Mouse (Mus musculus) hindbrain, embryonic 16.5 days (tissue): ENCODE data around the gene Madd. TPM values are rescaled to one million over a fixed set of nuclear protein-coding genes. Genes with fewer than 3 reads are reported as not detected.
A peak's percentile ranks its signal among the peaks of the same experiment; 100 is the strongest.

Experiments
- ATAC-seq: fragments of 200-750 bp; cut with Nextera tagmentation; 2 replicates; pipeline ENCODE4 v1.8.0; 2017; ENCODE audit warnings: moderate TSS enrichment, moderate library complexity
- H3K27ac ChIP-seq: fragments of 300-500 bp; sonication (generic); 2 replicates; pipeline ENCODE4 v1.5.1; 2014; ENCODE audit warnings: low read depth, mild to moderate bottlenecking, control low read depth, low read length, moderate library complexity
- H3K27me3 ChIP-seq: fragments of 300-500 bp; sonication (generic); replicated peaks from 2 replicates; pipeline ENCODE4 v1.6.1; 2014; ENCODE audit warnings: low read length; ENCODE audit not compliant: control insufficient read depth, insufficient read depth
- H3K36me3 ChIP-seq: fragments of 300-500 bp; sonication (generic); 2 replicates; pipeline ENCODE4 v1.6.1; 2014; ENCODE audit warnings: mild to moderate bottlenecking, low read length, moderate library complexity, mixed read lengths; ENCODE audit not compliant: control insufficient read depth, insufficient read depth
- H3K4me1 ChIP-seq: fragments of 300-500 bp; sonication (generic); 2 replicates; pipeline ENCODE4 v1.6.1; 2014; ENCODE audit warnings: low read depth, low read length; ENCODE audit not compliant: control insufficient read depth, insufficient read depth
- H3K4me2 ChIP-seq: fragments of 300-500 bp; sonication (generic); 2 replicates; pipeline ENCODE4 v1.6.1; 2014; ENCODE audit warnings: mild to moderate bottlenecking, low read length, control low read depth, moderate library complexity
- H3K4me3 ChIP-seq: fragments of 300-500 bp; sonication (generic); 2 replicates; pipeline ENCODE4 v1.5.1; 2014; ENCODE audit warnings: mild to moderate bottlenecking, low read length, control low read depth, moderate library complexity
- H3K9ac ChIP-seq: fragments of 300-500 bp; sonication (generic); 2 replicates; pipeline ENCODE4 v1.6.1; 2014; ENCODE audit warnings: low read depth, mild to moderate bottlenecking, control low read depth, low read length, moderate library complexity
- H3K9me3 ChIP-seq: fragments of 300-500 bp; sonication (generic); 2 replicates; pipeline ENCODE4 v1.6.1; 2014; ENCODE audit warnings: mild to moderate bottlenecking, low read length, moderate library complexity; ENCODE audit not compliant: control insufficient read depth
- WGBS: fragments of 180-500 bp; shearing (Covaris S2); extraction: QIAGEN DNeasy Blood & Tissue Kit; methylation state at CpG from one replicate; pipeline ENCODE4 v1.1.7; 2014; 5-methylcytosine and 5-hydroxymethylcytosine counted together
- polyA plus RNA-seq: library from polyadenylated mRNA; unstranded; fragments of >200 nt; fragmentation: Nextera tagmentation; extraction: Ambion mirVana; gene quantifications from 2 replicates; pipeline ENCODE4 v1.2.1, GENCODE M21; 2015

The Madd gene
- 49.9 and 56.3 TPM in 2 replicates for polyA plus RNA-seq

DNA sequence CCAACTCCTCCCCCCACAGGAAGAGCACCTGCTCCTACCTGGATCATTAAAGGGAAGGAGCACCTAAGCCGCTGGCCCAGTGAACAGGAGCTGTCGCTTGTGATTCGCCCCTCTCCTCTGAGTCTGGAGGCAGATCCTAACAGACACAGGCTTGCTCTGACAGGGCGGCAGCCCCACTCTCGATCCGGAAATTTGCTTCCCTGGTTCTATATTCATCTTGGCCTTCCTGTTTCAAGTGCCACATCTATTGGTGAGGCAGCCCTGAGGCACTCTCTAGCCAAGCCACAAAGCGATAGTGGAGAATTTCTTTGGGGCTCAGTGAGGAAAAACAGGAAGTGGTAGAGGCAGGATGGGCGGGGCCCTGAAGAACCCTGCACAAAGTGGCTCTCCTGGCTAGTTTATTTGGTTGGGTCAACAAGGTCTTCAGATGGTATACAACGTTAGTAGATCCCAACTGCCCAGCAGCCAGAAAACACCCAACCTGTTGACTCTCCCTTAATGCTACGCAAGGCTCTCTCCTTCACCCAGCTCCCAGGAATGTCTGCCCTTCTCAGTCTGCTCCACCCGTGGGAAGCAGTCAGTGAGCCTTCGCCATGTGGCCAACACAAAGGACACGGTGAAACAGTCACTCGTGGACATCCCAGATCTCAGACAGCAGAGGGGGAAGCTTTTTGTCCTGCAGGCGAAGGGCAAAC lies at the start of gene Madd:
Gene Madd (minus strand): TSS at position 127 of the 695 bp plus-strand sequence.
- peak; percentile 0; the same call in 1 of the 2 replicates for ATAC-seq
- 66% methylated on average over 15 of the region's 15 CpGs for WGBS

DNA sequence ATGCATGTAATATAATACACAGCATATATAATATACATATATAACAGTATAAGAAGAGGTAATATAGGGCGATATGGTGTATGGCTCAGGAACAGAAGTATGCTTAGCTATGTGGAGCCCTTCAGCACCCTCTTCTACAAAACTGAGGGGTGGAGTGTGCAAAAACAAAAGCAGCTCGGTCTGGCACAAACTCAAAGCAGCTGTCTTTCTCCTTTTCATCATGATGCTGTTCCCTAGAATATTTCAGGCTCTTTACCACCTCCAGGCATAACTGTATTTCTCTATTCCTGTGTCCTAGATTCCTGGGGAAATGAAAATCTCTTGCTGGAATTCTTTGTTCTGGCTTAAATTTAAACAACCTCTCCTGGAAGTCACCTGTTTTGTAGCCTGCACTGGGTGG lies 46.1 kb upstream of the Madd start:
- Histone ChIP-seq H3K36me3 (no peaks in the 10 kb centered on the region), H3K4me1 (no peaks in the 10 kb centered on the region), H3K27me3 (no peaks in the 10 kb centered on the region), H3K4me3 (no peak overlapping the region), H3K4me2 (no peak overlapping the region), H3K27ac (no peak overlapping the region), H3K9me3 (no peaks in the 10 kb centered on the region), H3K9ac (no peak overlapping the region)
- 78% methylated on average over 2 of the region's 2 CpGs for WGBS
- no peak for ATAC-seq

More for the DNA sequence above, at the start of gene Madd:
- Histone ChIP-seq H3K4me1 (peaks cover 22% of the 10 kb centered on the region), H3K4me3 (peak within 1 kb of the TSS; percentile 87), H3K27ac (peak within 1 kb of the TSS; percentile 93), H3K27me3 (no peaks in the 10 kb centered on the region), H3K36me3 (no peaks in the 10 kb centered on the region), H3K9me3 (no peaks in the 10 kb centered on the region), H3K4me2 (peak within 1 kb of the TSS; percentile 77), H3K9ac (peak within 1 kb of the TSS; percentile 92)

DNA sequence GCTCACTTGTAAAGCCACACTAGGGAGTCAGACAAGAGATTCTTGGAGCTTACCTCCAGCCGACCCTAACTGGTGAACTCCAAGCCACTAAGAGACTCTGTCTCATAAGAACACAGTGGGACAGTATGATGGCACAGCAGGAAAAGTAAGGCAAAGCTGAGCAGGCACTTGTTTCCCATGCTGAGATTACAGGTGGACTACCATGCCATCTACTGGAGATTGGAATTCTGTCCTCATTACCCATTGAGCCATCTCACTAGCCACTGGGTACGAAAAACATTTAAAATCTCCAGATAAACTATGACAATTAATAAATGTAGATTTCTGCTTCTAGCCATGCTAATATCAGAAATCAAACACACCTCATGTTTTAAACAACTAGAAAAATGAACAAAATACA lies 40.0 kb upstream of the Madd start:
- no peak overlapping the region for H3K4me3 ChIP-seq
- H3K4me1 ChIP-seq: no peaks in the 10 kb centered on the region
- no peak overlapping the region for H3K4me2 ChIP-seq
- no peaks in the 10 kb centered on the region for H3K36me3 ChIP-seq
- 79% methylated on average over 2 of the region's 2 CpGs for whole genome bisulfite sequencing
- H3K27me3 ChIP-seq: no peaks in the 10 kb centered on the region
- no peak overlapping the region for H3K27ac ChIP-seq
- H3K9ac ChIP-seq: no peak overlapping the region
- no peaks in the 10 kb centered on the region for H3K9me3 ChIP-seq
- ATAC-seq: no peak

- Histone ChIP-seq H3K4me3 (no peak overlapping the region), H3K27ac (no peak overlapping the region), H3K36me3 (no peaks in the 10 kb centered on the region; the same call in 1 of the 2 replicates), H3K4me2 (no peak overlapping the region), H3K27me3 (no peaks in the 10 kb centered on the region), H3K9me3 (no peaks in the 10 kb centered on the region), H3K9ac (no peak overlapping the region), H3K4me1 (no peaks in the 10 kb centered on the region)
- 96% methylated on average over 3 of the region's 3 CpGs for WGBS
- ATAC-seq: no peak
Measured at GRCm38 (mm10) chr2:91220501-91220900, 36.9 kb upstream of the Madd start.

DNA sequence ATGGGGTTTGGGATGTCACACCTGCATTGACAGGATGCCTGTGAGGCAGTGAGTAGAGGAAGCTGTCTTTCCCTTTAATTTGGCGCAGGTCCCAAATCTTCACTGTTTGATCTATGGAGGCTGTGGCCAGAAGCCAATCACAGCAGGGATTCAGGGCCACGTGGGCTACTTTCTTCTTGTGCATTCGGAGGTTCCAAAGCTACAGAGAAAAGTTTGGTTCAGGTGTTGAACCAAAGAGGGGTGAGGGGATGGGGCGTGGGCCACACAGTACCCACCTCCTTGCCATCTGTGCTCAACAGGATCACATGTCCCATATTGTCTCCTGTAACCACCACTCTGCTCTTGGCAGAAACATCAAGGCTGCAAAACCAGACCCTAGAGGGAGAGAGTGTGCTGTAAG lies 33.4 kb upstream of the Madd start:
- H3K27me3 ChIP-seq: no peaks in the 10 kb centered on the region
- WGBS: 44% methylated on average over 4 of the region's 4 CpGs
- H3K9me3 ChIP-seq: no peaks in the 10 kb centered on the region
- H3K4me3 ChIP-seq: no peak overlapping the region
- 0 out of 2 replicates have a peak overlapping the region, but pooled peaks have one; percentile 17 for H3K27ac ChIP-seq
- peak; percentile 56; the same call in 1 of the 2 replicates for ATAC-seq
- no peak overlapping the region for H3K9ac ChIP-seq
- peaks cover 4% of the 10 kb centered on the region for H3K36me3 ChIP-seq
- no peak overlapping the region for H3K4me2 ChIP-seq
- H3K4me1 ChIP-seq: no peaks in the 10 kb centered on the region

- Histone ChIP-seq H3K4me3 (no peak overlapping the region), H3K27ac (no peak overlapping the region), H3K9me3 (no peaks in the 10 kb centered on the region), H3K9ac (no peak overlapping the region), H3K4me1 (no peaks in the 10 kb centered on the region), H3K4me2 (no peak overlapping the region), H3K27me3 (no peaks in the 10 kb centered on the region), H3K36me3 (peaks cover 26% of the 10 kb centered on the region)
- no peak for ATAC-seq
Measured at GRCm38 (mm10) chr2:91213311-91213710, 29.7 kb upstream of the Madd start.

DNA sequence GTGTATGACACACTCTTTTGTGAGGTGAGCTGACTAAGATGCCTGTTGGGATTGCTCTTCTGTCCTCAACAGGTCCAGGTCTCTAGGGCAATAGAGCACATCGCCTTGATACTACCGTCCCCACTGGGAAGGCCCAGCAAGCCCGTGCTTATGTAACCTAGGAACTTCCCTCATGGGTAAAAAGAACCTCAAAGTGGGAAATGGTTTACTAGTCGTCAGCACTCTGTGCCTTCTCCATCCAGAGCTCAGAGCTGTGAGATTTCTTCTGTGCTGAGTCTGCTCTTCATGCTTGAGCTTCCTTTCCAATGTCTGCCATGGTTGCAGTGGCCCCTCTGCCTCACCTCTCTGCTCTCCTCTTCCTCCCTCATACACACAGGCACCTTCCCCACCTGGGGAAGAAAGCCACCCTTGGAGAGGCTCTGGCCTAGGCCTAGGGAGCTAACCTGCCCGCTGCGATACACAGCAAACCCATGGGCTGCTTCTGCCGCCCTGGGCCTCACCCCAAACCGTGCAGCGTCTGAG lies 22.7 kb upstream of the Madd start:
- WGBS: 93% methylated on average over 9 of the region's 9 CpGs
- H3K36me3 ChIP-seq: peaks cover 31% of the 10 kb centered on the region
- H3K4me1 ChIP-seq: peaks cover 17% of the 10 kb centered on the region

DNA sequence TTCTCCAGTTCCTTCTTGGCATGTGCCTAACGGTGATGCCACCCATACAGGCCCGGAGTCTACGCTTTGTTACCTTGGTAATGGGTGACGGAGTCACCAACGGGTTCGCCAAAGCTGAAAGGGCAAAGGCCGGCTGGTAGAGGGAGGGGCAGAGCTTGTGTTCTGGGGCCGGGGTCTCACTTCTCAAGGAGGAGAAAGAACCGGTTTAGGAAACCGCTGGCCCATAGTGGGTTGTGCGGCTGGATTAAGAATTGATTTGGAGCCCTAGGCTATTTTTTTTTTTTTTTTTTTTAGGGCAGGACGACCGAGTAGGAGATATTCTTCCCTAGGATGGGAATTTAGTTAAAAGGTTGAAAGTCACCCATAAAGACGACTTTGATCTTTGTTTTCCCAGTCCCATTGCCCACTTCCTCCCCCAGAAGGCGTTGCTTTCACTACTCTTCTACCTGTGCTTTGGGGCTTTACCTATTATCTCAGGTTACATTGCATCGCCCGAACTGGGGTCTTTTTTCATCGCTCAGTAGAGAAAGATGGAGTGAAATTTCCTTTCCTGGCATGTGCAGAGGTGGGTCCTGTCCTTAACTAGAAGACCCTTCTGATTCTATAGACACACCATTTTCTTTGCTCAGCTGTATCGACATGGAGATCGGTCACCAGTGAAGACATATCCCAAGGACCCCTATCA lies 19.5 kb upstream of the Madd start:
- ATAC-seq: peak; percentile 81; the same call in 1 of the 2 replicates
- WGBS: 12% methylated on average over 20 of the region's 20 CpGs
- H3K9ac ChIP-seq: peak overlapping the region; percentile 90

More for the DNA sequence above, 22.7 kb upstream of the Madd start:
- Histone ChIP-seq H3K27ac (no peak overlapping the region), H3K9ac (no peak overlapping the region), H3K27me3 (no peaks in the 10 kb centered on the region), H3K4me2 (no peak overlapping the region), H3K9me3 (no peaks in the 10 kb centered on the region), H3K4me3 (no peak overlapping the region)
- no peak for ATAC-seq

More for the DNA sequence above, 19.5 kb upstream of the Madd start:
- Histone ChIP-seq H3K27ac (peak overlapping the region; percentile 87), H3K9me3 (no peaks in the 10 kb centered on the region), H3K4me2 (peak overlapping the region; percentile 76), H3K36me3 (peaks cover 13% of the 10 kb centered on the region), H3K4me1 (peaks cover 17% of the 10 kb centered on the region), H3K4me3 (peak overlapping the region; percentile 79), H3K27me3 (no peaks in the 10 kb centered on the region)
